Comparison of ENCODE assay signal across 15 mouse cellular contexts in genomic region chr1:22116466-22116865, GRCm38 (mm10).
"Had no signal": no experiment of that assay in that cellular context is flagged by ENCODE, and none has a peak within 500 bp of the region (broad histone marks: within the 10 kb centered on the region; RNA-seq: fewer than 3 reads in every experiment).

No protein-coding gene starts in this region.

- H3K27me3 ChIP-seq: limb, embryonic 13.5 days; liver, embryonic 12.5 days; neural tube, embryonic 15.5 days had no signal

- DNase-seq: kidney, postnatal 25 days; lung, embryonic 14.5 days; lung, postnatal 10 days; lung, postnatal 4 days; midbrain, embryonic 14.5 days; right cerebral cortex, adult 18-20 months; right cerebral cortex, postnatal 25 days; thymus, adult 18-20 months; thymus, postnatal 14 days had no signal

- H3K4me3 ChIP-seq: limb, embryonic 13.5 days; liver, embryonic 12.5 days; midbrain, embryonic 10.5 days; myocyte; neural tube, embryonic 15.5 days had no signal

- H3K4me1 ChIP-seq: liver, embryonic 12.5 days; midbrain, embryonic 10.5 days; neural tube, embryonic 15.5 days had no signal

- H3K27ac ChIP-seq: limb, embryonic 13.5 days; liver, embryonic 12.5 days; midbrain, embryonic 10.5 days; neural tube, embryonic 15.5 days; stomach, postnatal 0 days had no signal

- H3K9me3 ChIP-seq: limb, embryonic 13.5 days; liver, embryonic 12.5 days; midbrain, embryonic 10.5 days; neural tube, embryonic 15.5 days had no signal

- H3K9ac ChIP-seq: limb, embryonic 13.5 days; liver, embryonic 12.5 days; lung, embryonic 14.5 days; neural tube, embryonic 15.5 days had no signal

- H3K36me3 ChIP-seq: limb, embryonic 13.5 days; liver, embryonic 12.5 days; midbrain, embryonic 10.5 days; neural tube, embryonic 15.5 days had no signal
